Mouse (Mus musculus): ENCODE measurements around the gene Cyp4f15. TPM values are rescaled to one million over a fixed set of nuclear protein-coding genes. Genes with fewer than 3 reads are reported as not detected.

Gene Cyp4f15
- total RNA-seq, 2 experiments from 2014 or later = not detected

Other genes with a start within 250 kb of the Cyp4f15 start
- gene Cyp4f39, start 232.9 kb upstream of the Cyp4f15 start, total RNA-seq (2021) = under 1 TPM; 0.24 to 0.74 TPM
- gene Cyp4f17, start 179.6 kb upstream of the Cyp4f15 start, total RNA-seq (2021) = 1 to 10 TPM; 6.4 to 6.8 TPM
- gene Cyp4f16, start 149.1 kb upstream of the Cyp4f15 start, total RNA-seq (2021) = 10 to 100 TPM in 1 of 2 experiments, 1 to 10 TPM in 1; 8.3 to 12.2 TPM
- gene Cyp4f37, start 64.3 kb upstream of the Cyp4f15 start, total RNA-seq (2021) = not detected
- gene Cyp4f40, start 26.7 kb upstream of the Cyp4f15 start, total RNA-seq (2021) = not detected
- 10 to 100 TPM; 43.4 to 44.3 TPM for gene Zfp871, start 102.7 kb downstream of the Cyp4f15 start, total RNA-seq (2021)
- gene Zfp811, start 124.3 kb downstream of the Cyp4f15 start, total RNA-seq (2021) = under 1 TPM; 0.40 to 0.50 TPM
- 10 to 100 TPM; 10.1 to 17.0 TPM for gene Zfp799, start 144.6 kb downstream of the Cyp4f15 start, total RNA-seq (2021)
- gene Zfp870, start 206.0 kb downstream of the Cyp4f15 start, total RNA-seq (2021) = 10 to 100 TPM in 1 of 2 experiments, 1 to 10 TPM in 1; 10.0 to 10.7 TPM
- not detected for gene Cyp4f14, start 231.7 kb downstream of the Cyp4f15 start, total RNA-seq (2021)